Mouse (Mus musculus): ENCODE measurements at regions not wholly inside any gene's neighbourhood (a gene's known extent, or its start where the extent isn't known, plus 50 kb on each side); places are given as distances from the start of the nearest gene placed in this dataset.

- no peak for DNase-seq (ENCODE audit: low spot score)
These were observed 57.9 kb upstream of the Ammecr1 start for GRCm38 (mm10) chrX:143024325-143024971.

GRCm38 (mm10) chrX:143030371-143031010 is 64.0 kb upstream of the Ammecr1 start:
- DNase-seq (ENCODE audit: low spot score): no peak

- no peak for DNase-seq (ENCODE audit: low spot score)
These were observed 59.5 kb upstream of the Rtl9 start for GRCm38 (mm10) chrX:143039878-143040277.

GRCm38 (mm10) chrX:143044296-143044695 is 55.1 kb upstream of the Rtl9 start:
- DNase-seq (ENCODE audit: low spot score): no peak

- peak; percentile 53 for DNase-seq (ENCODE audit: low spot score)
These were observed 53.1 kb upstream of the Rtl9 start for GRCm38 (mm10) chrX:143046293-143046692.

All from urinary bladder, postnatal 14 days (tissue).